Mouse (Mus musculus) forebrain, embryonic 13.5 days (tissue): ENCODE measurements at regions not wholly inside any gene's neighbourhood (a gene's known extent, or its start where the extent isn't known, plus 50 kb on each side); places are given as distances from the start of the nearest gene placed in this dataset.

Experiments
- ATAC-seq: fragments of 200-750 bp; cut with Nextera tagmentation; 2 replicates; pipeline ENCODE4 v1.8.0; 2017
- H3K27ac ChIP-seq: fragments of 300-500 bp; sonication (generic); 2 replicates; pipeline ENCODE4 v1.5.1; 2015; ENCODE audit warnings: inconsistent platforms, mild to moderate bottlenecking, moderate library complexity
- H3K27me3 ChIP-seq: fragments of 300-500 bp; sonication (generic); 2 replicates; pipeline ENCODE4 v1.6.1; 2015; ENCODE audit warnings: mild to moderate bottlenecking, inconsistent platforms
- H3K36me3 ChIP-seq: fragments of 300-500 bp; sonication (generic); 2 replicates; pipeline ENCODE4 v1.6.1; 2015; ENCODE audit warnings: mild to moderate bottlenecking, inconsistent platforms; ENCODE audit not compliant: poor library complexity, severe bottlenecking
- H3K4me1 ChIP-seq: fragments of 300-500 bp; sonication (generic); 2 replicates; pipeline ENCODE4 v1.6.1; 2015; ENCODE audit warnings: inconsistent platforms
- H3K4me2 ChIP-seq: fragments of 300-500 bp; sonication (generic); 2 replicates; pipeline ENCODE4 v1.6.1; 2015; ENCODE audit warnings: inconsistent platforms, mild to moderate bottlenecking, moderate library complexity
- H3K4me3 ChIP-seq: fragments of 300-500 bp; sonication (generic); 2 replicates; pipeline ENCODE4 v1.5.1; 2015; ENCODE audit warnings: mild to moderate bottlenecking, inconsistent platforms
- H3K9ac ChIP-seq: fragments of 300-500 bp; sonication (generic); 2 replicates; pipeline ENCODE4 v1.6.1; 2015; ENCODE audit warnings: mild to moderate bottlenecking, inconsistent platforms
- H3K9me3 ChIP-seq: fragments of 300-500 bp; sonication (generic); replicated peaks from 2 replicates; pipeline ENCODE4 v1.6.1; 2016; ENCODE audit warnings: inconsistent platforms
- WGBS: fragments of 180-500 bp; shearing (Covaris S2); methylation state at CpG from one replicate; pipeline ENCODE4 v1.1.7; 2015; 5-methylcytosine and 5-hydroxymethylcytosine counted together

DNA sequence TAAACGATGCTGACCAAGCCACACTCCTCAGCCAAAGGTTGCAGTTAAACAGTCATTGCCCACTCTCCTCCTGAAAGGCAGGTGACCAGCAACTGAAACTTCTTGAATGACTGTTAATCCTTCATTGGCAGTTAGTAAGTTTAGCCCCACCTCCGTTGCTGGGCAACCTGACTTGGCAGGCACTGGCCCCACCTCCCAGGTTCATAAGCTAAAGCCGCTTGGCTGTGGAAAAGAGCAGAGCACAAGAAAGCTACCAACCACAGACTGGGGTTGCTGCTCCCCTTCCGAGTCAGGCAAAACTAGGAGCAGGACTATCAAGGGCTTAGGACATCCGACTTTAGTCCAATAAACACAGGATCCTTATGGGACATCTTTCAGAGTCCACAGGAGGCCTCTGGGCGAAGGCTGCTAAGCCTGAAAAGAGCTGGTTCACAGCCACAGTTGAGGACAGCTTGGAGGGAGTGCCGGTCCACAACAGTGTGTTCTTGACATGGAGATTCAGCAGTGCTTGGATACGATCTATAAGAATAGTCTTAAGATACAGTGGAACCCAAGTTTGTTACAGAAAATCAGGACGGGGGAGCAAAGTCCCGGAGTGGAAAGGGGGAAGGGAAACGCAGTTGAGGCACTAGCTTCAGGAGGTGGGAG is 67.7 kb upstream of the Kcnma1 start:
- no peak for ATAC-seq
- H3K9me3 ChIP-seq = no peaks in the 10 kb centered on the region
- H3K36me3 ChIP-seq = no peaks in the 10 kb centered on the region
- H3K9ac ChIP-seq = no peak overlapping the region
- H3K27me3 ChIP-seq = no peaks in the 10 kb centered on the region
- H3K4me1 ChIP-seq = peaks cover 9% of the 10 kb centered on the region; the same call in 1 of the 2 replicates
- no peak overlapping the region for H3K27ac ChIP-seq
- peak overlapping the region; percentile 27 for H3K4me2 ChIP-seq
- no peak overlapping the region for H3K4me3 ChIP-seq
- WGBS = 15% methylated on average over 11 of the region's 11 CpGs

DNA sequence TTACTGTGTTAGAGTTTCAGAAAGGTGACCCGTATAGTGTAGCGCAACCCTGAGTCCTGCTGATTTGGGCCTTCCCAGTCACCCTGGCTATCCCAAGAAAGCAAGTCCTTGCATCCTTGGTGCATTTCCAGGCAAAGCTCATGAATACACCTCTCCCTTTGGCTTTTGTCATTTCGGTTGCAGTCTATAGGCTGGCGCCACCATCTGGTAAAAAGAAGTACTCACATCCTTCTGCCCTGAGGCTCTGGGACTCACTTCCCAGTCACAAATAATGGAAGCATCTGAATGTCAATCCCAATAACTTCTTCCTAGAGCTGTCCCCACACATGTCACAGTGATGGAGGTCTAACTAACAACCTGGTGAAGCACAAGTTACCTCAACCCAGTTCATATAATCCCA is 54.4 kb upstream of the Kcnma1 start:
- H3K27ac ChIP-seq = no peak overlapping the region

DNA sequence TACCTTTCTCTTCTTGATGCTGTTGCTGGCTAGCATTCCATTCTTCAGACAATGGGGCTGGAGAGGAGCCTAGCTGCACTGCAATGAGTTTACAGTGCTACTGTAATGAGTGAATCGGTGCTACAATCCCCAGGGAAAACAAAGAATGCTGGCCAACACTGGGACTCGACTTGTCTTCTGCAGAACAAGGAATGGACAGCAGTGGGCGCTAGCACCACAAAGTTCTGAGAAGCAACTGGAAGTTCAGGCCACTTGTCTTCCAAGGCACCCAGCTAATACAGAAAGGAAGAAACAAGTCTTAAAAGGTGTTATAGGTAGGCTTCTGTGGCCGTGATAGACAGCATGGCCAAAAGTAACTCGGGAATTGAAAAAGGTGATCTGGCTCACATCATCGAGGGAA is 53.4 kb upstream of the Kcnma1 start:
- Histone ChIP-seq H3K4me2 (no peak overlapping the region), H3K27me3 (no peaks in the 10 kb centered on the region), H3K4me3 (no peak overlapping the region), H3K27ac (no peak overlapping the region), H3K36me3 (no peaks in the 10 kb centered on the region), H3K4me1 (peaks cover 3% of the 10 kb centered on the region; the same call in 1 of the 2 replicates), H3K9ac (no peak overlapping the region), H3K9me3 (no peaks in the 10 kb centered on the region)
- WGBS = 46% methylated on average over 6 of the region's 6 CpGs
- no peak for ATAC-seq

More for the DNA sequence above, 54.4 kb upstream of the Kcnma1 start:
- Histone ChIP-seq H3K36me3 (no peaks in the 10 kb centered on the region), H3K4me2 (no peak overlapping the region), H3K9me3 (no peaks in the 10 kb centered on the region), H3K27me3 (no peaks in the 10 kb centered on the region), H3K9ac (no peak overlapping the region), H3K4me1 (peaks cover 3% of the 10 kb centered on the region; the same call in 1 of the 2 replicates), H3K4me3 (no peak overlapping the region)
- no peak for ATAC-seq
- WGBS = 64% methylated on average over 4 of the region's 4 CpGs

DNA sequence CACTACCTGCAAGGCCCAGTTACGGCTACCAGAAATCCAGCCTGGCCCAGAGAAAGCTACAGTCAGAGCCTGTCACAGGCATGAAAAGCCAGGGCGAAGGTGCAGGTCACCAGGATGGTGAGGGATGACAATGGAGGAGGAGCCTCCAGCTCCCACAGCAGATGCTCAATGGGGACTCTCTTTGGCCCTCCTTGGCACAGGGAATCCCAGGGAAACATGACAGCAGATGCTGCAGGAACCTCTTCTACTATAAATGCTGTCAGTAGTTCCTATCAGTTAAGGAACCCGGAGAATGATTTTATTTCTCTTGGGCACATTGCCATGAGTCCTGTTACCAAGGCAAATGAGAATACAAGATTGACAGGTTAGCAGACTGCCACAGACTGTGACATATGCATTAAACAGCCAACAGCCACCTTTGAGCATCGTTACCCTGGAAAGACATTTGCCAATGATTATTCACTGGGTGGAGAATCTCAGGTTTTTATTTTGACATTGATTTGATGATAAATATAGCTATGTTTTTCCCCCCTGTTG is 51.0 kb upstream of the Kcnma1 start:
- peak overlapping the region; percentile 76 for H3K27ac ChIP-seq
- H3K4me2 ChIP-seq = no peak overlapping the region
- H3K9me3 ChIP-seq = no peaks in the 10 kb centered on the region
- no peaks in the 10 kb centered on the region for H3K27me3 ChIP-seq
- H3K4me3 ChIP-seq = no peak overlapping the region
- peak; percentile 74 for ATAC-seq
- 67% methylated on average over 4 of the region's 4 CpGs for WGBS
- no peaks in the 10 kb centered on the region for H3K36me3 ChIP-seq
- H3K4me1 ChIP-seq = peaks cover 3% of the 10 kb centered on the region; the same call in 1 of the 2 replicates
- no peak overlapping the region for H3K9ac ChIP-seq
